In genomic region chr1:155091374-155091841, GRCm38 (mm10) we compare ENCODE assay signal across 7 mouse cellular contexts. TPM values are rescaled to one million over a fixed set of nuclear protein-coding genes. Genes with fewer than 3 reads are reported as not detected.
A peak's percentile ranks its signal among the peaks of the same experiment; 100 is the strongest.
DNase-seq lines count a peak whose midpoint lies in the region; ATAC-seq and TF ChIP-seq lines count a peak whose summit lies in the region.

No protein-coding gene starts in this region.

- H3K36me3 ChIP-seq in liver, postnatal 0 days (replicated peaks; ENCODE audit: insufficient read depth, low read length), result 0 out of 2 replicates have a peak, but pooled peaks cover 3% of the 10 kb centered on the region
- H3K36me3 ChIP-seq in liver, embryonic 12.5 days, result no peaks in the 10 kb centered on the region
- no peaks in the 10 kb centered on the region for H3K36me3 ChIP-seq in heart, postnatal 0 days (replicated peaks; ENCODE audit: control insufficient read depth, insufficient read depth, low read length)

- 38% methylated on average over 7 of the region's 7 CpGs for WGBS in liver, postnatal 0 days (ENCODE audit: insufficient replicate concordance)
- 52% methylated on average over 7 of the region's 7 CpGs for WGBS in liver, embryonic 12.5 days (ENCODE audit: insufficient replicate concordance)
- WGBS in heart, postnatal 0 days, result 65% methylated on average over 7 of the region's 7 CpGs

- H3K9me3 ChIP-seq in liver, postnatal 0 days (ENCODE audit: low read length), result no peaks in the 10 kb centered on the region
- H3K9me3 ChIP-seq in liver, embryonic 12.5 days (replicated peaks), result no peaks in the 10 kb centered on the region
- no peaks in the 10 kb centered on the region for H3K9me3 ChIP-seq in heart, postnatal 0 days (replicated peaks; ENCODE audit: control insufficient read depth, low read length)

- H3K9ac ChIP-seq in liver, postnatal 0 days (replicated peaks), result no peak overlapping the region
- no peak overlapping the region for H3K9ac ChIP-seq in liver, embryonic 12.5 days
- no peak overlapping the region for H3K9ac ChIP-seq in heart, postnatal 0 days (replicated peaks; ENCODE audit: low read depth, low read length)

- no peak for TF ChIP-seq EP300 in liver, postnatal 0 days (IDR thresholded peaks at IDR 0.05; ENCODE audit: low read depth)
- no peak for TF ChIP-seq EP300 in heart, postnatal 0 days (IDR thresholded peaks at IDR 0.05; ENCODE audit: low read depth)

- ATAC-seq in liver, postnatal 0 days, result peak; percentile 28; the same call in 1 of the 2 replicates
- ATAC-seq in liver, embryonic 12.5 days, result no peak
- 0 out of 2 replicates have a peak, but pooled peaks have one; percentile 10 for ATAC-seq in heart, postnatal 0 days (ENCODE audit: insufficient read depth, low read depth)

- TF ChIP-seq CTCF in liver, postnatal 0 days (IDR thresholded peaks at IDR 0.05; ENCODE audit: low read depth), result no peak
- TF ChIP-seq CTCF in bone marrow macrophage, adult 2 months (IDR thresholded peaks at IDR 0.05; ENCODE audit: low read depth, low read length), result no peak
- TF ChIP-seq CTCF in heart, postnatal 0 days (IDR thresholded peaks at IDR 0.05; ENCODE audit: low read depth), result no peak

- no peak for DNase-seq in liver, postnatal 0 days
- DNase-seq in heart, postnatal 0 days (ENCODE audit: low spot score), result no peak
- DNase-seq in naive thymus-derived CD4-positive, alpha-beta T cell, adult 2 months (ENCODE audit: low read depth), result peak; percentile 52
- no peak for DNase-seq in Muller cell, postnatal 12 days (ENCODE audit: inconsistent ontology term)
- no peak for DNase-seq in thymus, postnatal 14 days

- no peak overlapping the region for H3K4me2 ChIP-seq in liver, postnatal 0 days (ENCODE audit: low read depth, low read length)
- no peak overlapping the region for H3K4me2 ChIP-seq in liver, embryonic 12.5 days
- no peak overlapping the region for H3K4me2 ChIP-seq in heart, postnatal 0 days (ENCODE audit: low read depth, low read length)

- TF ChIP-seq POLR2A in bone marrow macrophage, adult 2 months (IDR thresholded peaks at IDR 0.05; ENCODE audit: borderline replicate concordance, low read depth, low read length), result no peak

- peak overlapping the region; percentile 17 for H3K27ac ChIP-seq in liver, postnatal 0 days (ENCODE audit: low read depth)
- H3K27ac ChIP-seq in liver, embryonic 12.5 days, result no peak overlapping the region
- peak overlapping the region; percentile 87 for H3K27ac ChIP-seq in bone marrow macrophage, adult 2 months (ENCODE audit: insufficient read depth, low read depth, low read length)
- H3K27ac ChIP-seq in heart, postnatal 0 days (ENCODE audit: low read depth), result peak overlapping the region; percentile 21

- H3K27me3 ChIP-seq in liver, postnatal 0 days (ENCODE audit: insufficient read depth, low read length), result no peaks in the 10 kb centered on the region
- peaks cover 8% of the 10 kb centered on the region for H3K27me3 ChIP-seq in liver, embryonic 12.5 days (replicated peaks)
- no peaks in the 10 kb centered on the region for H3K27me3 ChIP-seq in heart, postnatal 0 days (ENCODE audit: control insufficient read depth, insufficient read depth, low read length)

- H3K4me1 ChIP-seq in liver, postnatal 0 days (ENCODE audit: insufficient read depth), result peaks cover 56% of the 10 kb centered on the region
- H3K4me1 ChIP-seq in liver, embryonic 12.5 days, result peaks cover 56% of the 10 kb centered on the region
- H3K4me1 ChIP-seq in bone marrow macrophage, adult 2 months (ENCODE audit: control insufficient read depth, insufficient read depth, low read length), result peaks cover 61% of the 10 kb centered on the region
- H3K4me1 ChIP-seq in heart, postnatal 0 days (ENCODE audit: control insufficient read depth, insufficient read depth), result peaks cover 46% of the 10 kb centered on the region

- no peak overlapping the region for H3K4me3 ChIP-seq in liver, postnatal 0 days (ENCODE audit: low read depth, low read length)
- H3K4me3 ChIP-seq in liver, embryonic 12.5 days, result no peak overlapping the region
- H3K4me3 ChIP-seq in bone marrow macrophage, adult 2 months (ENCODE audit: insufficient read depth, low read length), result no peak overlapping the region
- H3K4me3 ChIP-seq in heart, postnatal 0 days (ENCODE audit: low read depth, low read length), result no peak overlapping the region

RNA-seq across cellular contexts. Expression of gene Ier5, which starts 8.0 kb away (rescaled TPM):
- polyA plus RNA-seq in liver, postnatal 0 days (2015; fragmentation: Nextera tagmentation; extraction: Ambion mirVana), result 1.5 and 3.2 TPM in 2 replicates
- 6.1 and 6.9 TPM in 2 replicates for polyA plus RNA-seq in liver, embryonic 12.5 days (2016; fragmentation: Nextera tagmentation; extraction: Ambion mirVana)
- polyA plus RNA-seq in bone marrow macrophage, adult 2 months (2012; ENCODE audit: insufficient read depth, insufficient read length, missing spikeins), result 58.7 and 62.5 TPM in 2 replicates
- total RNA-seq in heart, postnatal 0 days (2014; rRNA removed; ENCODE audit: low replicate concordance), result 50.4 and 56.2 TPM in 2 replicates
- 3.1 and 3.9 TPM in 2 replicates for polyA plus RNA-seq in heart, postnatal 0 days (2015; fragmentation: Nextera tagmentation; extraction: Ambion mirVana)

RNA-seq across cellular contexts. Expression of gene Mr1, which starts 55.2 kb away (rescaled TPM):
- 0.78 and 0.92 TPM in 2 replicates for polyA plus RNA-seq in liver, postnatal 0 days (2015; fragmentation: Nextera tagmentation; extraction: Ambion mirVana)
- 0.49 and 0.62 TPM in 2 replicates for polyA plus RNA-seq in liver, embryonic 12.5 days (2016; fragmentation: Nextera tagmentation; extraction: Ambion mirVana)
- 9.2 and 10.3 TPM in 2 replicates for polyA plus RNA-seq in bone marrow macrophage, adult 2 months (2012; ENCODE audit: insufficient read depth, insufficient read length, missing spikeins)
- 8.2 and 16.1 TPM in 2 replicates for total RNA-seq in heart, postnatal 0 days (2014; rRNA removed; ENCODE audit: low replicate concordance)
- 6.5 and 7.2 TPM in 2 replicates for polyA plus RNA-seq in heart, postnatal 0 days (2015; fragmentation: Nextera tagmentation; extraction: Ambion mirVana)
